Comparison of ENCODE assay signal across 8 mouse cellular contexts in genomic region chr1:190978001-190978400, GRCm38 (mm10). TPM values are rescaled to one million over a fixed set of nuclear protein-coding genes. Genes with fewer than 3 reads are reported as not detected.
A peak's percentile ranks its signal among the peaks of the same experiment; 100 is the strongest.
DNase-seq lines count a peak whose midpoint lies in the region; ATAC-seq and TF ChIP-seq lines count a peak whose summit lies in the region.

No protein-coding gene starts in this region.

- peak overlapping the region; percentile 84 for H3K9ac ChIP-seq in hindbrain, embryonic 15.5 days

- H3K4me2 ChIP-seq in hindbrain, embryonic 15.5 days, result peak overlapping the region; percentile 80
- peak overlapping the region; percentile 80 for H3K4me2 ChIP-seq in myocyte (ENCODE audit: low read depth)

- peak; percentile 24 for TF ChIP-seq POLR2A in myocyte (IDR thresholded peaks at IDR 0.05; ENCODE audit: insufficient read length, low read depth)

- whole genome bisulfite sequencing in hindbrain, embryonic 15.5 days, result 1% methylated on average over 22 of the region's 22 CpGs

- peaks cover 12% of the 10 kb centered on the region for H3K36me3 ChIP-seq in hindbrain, embryonic 15.5 days
- H3K36me3 ChIP-seq in myocyte (ENCODE audit: control insufficient read depth, insufficient read depth), result peaks cover 5% of the 10 kb centered on the region

- ATAC-seq in hindbrain, embryonic 15.5 days (ENCODE audit: low FRiP score, low read depth), result peak; percentile 14

- no peak overlapping the region for H3K27ac ChIP-seq in layer of hippocampus, adult 2 months
- H3K27ac ChIP-seq in hindbrain, embryonic 15.5 days (replicated peaks), result peak overlapping the region; percentile 97

- peak overlapping the region; percentile 74 for H3ac ChIP-seq in myocyte (ENCODE audit: control insufficient read depth, insufficient read length)

- H3K27me3 ChIP-seq in hindbrain, embryonic 15.5 days, result no peaks in the 10 kb centered on the region
- no peaks in the 10 kb centered on the region for H3K27me3 ChIP-seq in myocyte (ENCODE audit: control insufficient read depth, insufficient read depth, insufficient read length)

- DNase-seq in layer of hippocampus, adult 2 months (ENCODE audit: low spot score in 2 of 2), result no peak
- DNase-seq in layer of hippocampus, adult 18-20 months (ENCODE audit: low spot score in 2 of 2), result no peak
- DNase-seq in embryo, embryonic 10.5 days (ENCODE audit: low spot score), result peak; percentile 47
- DNase-seq in layer of hippocampus, postnatal 14 days (ENCODE audit: low spot score in 2 of 2), result no peak
- no peak for DNase-seq in spleen, adult 18-20 months
- DNase-seq in urinary bladder, postnatal 10 days (ENCODE audit: low spot score), result no peak

- H3K4me1 ChIP-seq in hindbrain, embryonic 15.5 days (replicated peaks), result peaks cover 44% of the 10 kb centered on the region

- no peaks in the 10 kb centered on the region for H3K9me3 ChIP-seq in hindbrain, embryonic 15.5 days

- H3K4me3 ChIP-seq in layer of hippocampus, adult 2 months, result peak overlapping the region; percentile 55
- H3K4me3 ChIP-seq in hindbrain, embryonic 15.5 days, result peak overlapping the region; percentile 74
- peak overlapping the region; percentile 64 for H3K4me3 ChIP-seq in myocyte

- peaks cover 17% of the 10 kb centered on the region for H3K79me2 ChIP-seq in myocyte (ENCODE audit: control insufficient read depth, insufficient read depth)

- no peak for TF ChIP-seq CTCF in layer of hippocampus, adult 2 months (conservative IDR thresholded peaks at IDR 0.05)

TF ChIP-seq in myocyte, 11 proteins besides CTCF, POLR2A, EP300 and RAD21:
- TF ChIP-seq E2F4 (IDR thresholded peaks at IDR 0.05; ENCODE audit: insufficient read depth) (no peak), USF1 (IDR thresholded peaks at IDR 0.05; ENCODE audit: low read depth) (no peak), REST (IDR thresholded peaks at IDR 0.05; ENCODE audit: insufficient read depth, insufficient read length) (no peak), CEBPB (IDR thresholded peaks at IDR 0.05; ENCODE audit: insufficient read depth, poor library complexity, severe bottlenecking) (no peak), TCF12 (IDR thresholded peaks at IDR 0.05; ENCODE audit: insufficient read depth, poor library complexity, severe bottlenecking) (no peak), MYOG (IDR thresholded peaks at IDR 0.05; ENCODE audit: control insufficient read depth in 1 of 3, insufficient read depth in 1 of 3, insufficient read length in 2 of 3, low read depth in 2 of 3) (no peak), SRF (IDR thresholded peaks at IDR 0.05; ENCODE audit: control insufficient read depth, insufficient read length, low read depth) (no peak), MYOD1 (IDR thresholded peaks at IDR 0.05; ENCODE audit: control insufficient read depth in 1 of 3, insufficient read length in 2 of 3, low read depth in 2 of 3) (no peak), TCF3 (IDR thresholded peaks at IDR 0.05; ENCODE audit: insufficient read length, low read depth) (no peak), MAX (IDR thresholded peaks at IDR 0.05; ENCODE audit: low read depth) (no peak), POLR2AphosphoS2 (IDR thresholded peaks at IDR 0.05; ENCODE audit: insufficient read length, low read depth) (no peak)

RNA-seq across cellular contexts. Expression of gene Vash2, which starts 1.1 kb away (rescaled TPM):
- total RNA-seq in layer of hippocampus, adult 2 months (2021), result 1 to 10 TPM; 1.6 to 1.7 TPM
- 1 to 10 TPM; 1.4 to 1.5 TPM for total RNA-seq in layer of hippocampus, adult 18-20 months (2021)
- polyA plus RNA-seq in hindbrain, embryonic 15.5 days (2015; fragmentation: Nextera tagmentation; extraction: Ambion mirVana), result 77.3 and 83.6 TPM in 2 replicates
- polyA plus RNA-seq in myocyte (2012; fragmentation: generic; extraction: Trizol), result 20.0 TPM
- total RNA-seq in layer of hippocampus, postnatal 14 days (2021), result 1 to 10 TPM; 6.4 to 7.4 TPM

RNA-seq across cellular contexts. Expression of gene Flvcr1, which starts 48.0 kb away (rescaled TPM):
- 10 to 100 TPM; 16.9 to 18.9 TPM for total RNA-seq in layer of hippocampus, adult 2 months (2021)
- 10 to 100 TPM; 15.3 to 15.8 TPM for total RNA-seq in layer of hippocampus, adult 18-20 months (2021)
- 9.9 and 10.2 TPM in 2 replicates for polyA plus RNA-seq in hindbrain, embryonic 15.5 days (2015; fragmentation: Nextera tagmentation; extraction: Ambion mirVana)
- polyA plus RNA-seq in myocyte (2012; fragmentation: generic; extraction: Trizol), result 2.2 TPM
- 10 to 100 TPM; 18.6 to 21.6 TPM for total RNA-seq in layer of hippocampus, postnatal 14 days (2021)

RNA-seq across cellular contexts. Expression of gene Angel2, which starts 53.1 kb away (rescaled TPM):
- total RNA-seq in layer of hippocampus, adult 2 months (2021), result 10 to 100 TPM; 53.1 to 60.0 TPM
- 10 to 100 TPM; 51.7 to 52.3 TPM for total RNA-seq in layer of hippocampus, adult 18-20 months (2021)
- polyA plus RNA-seq in hindbrain, embryonic 15.5 days (2015; fragmentation: Nextera tagmentation; extraction: Ambion mirVana), result 43.9 and 48.6 TPM in 2 replicates
- 17.7 TPM for polyA plus RNA-seq in myocyte (2012; fragmentation: generic; extraction: Trizol)
- 10 to 100 TPM; 47.4 to 49.0 TPM for total RNA-seq in layer of hippocampus, postnatal 14 days (2021)

RNA-seq across cellular contexts. Expression of gene Spata45, which starts 58.4 kb away (rescaled TPM):
- total RNA-seq in layer of hippocampus, adult 2 months (2021), result not detected
- total RNA-seq in layer of hippocampus, adult 18-20 months (2021), result not detected
- not detected in 2 replicates for polyA plus RNA-seq in hindbrain, embryonic 15.5 days (2015; fragmentation: Nextera tagmentation; extraction: Ambion mirVana)
- polyA plus RNA-seq in myocyte (2012; fragmentation: generic; extraction: Trizol), result not detected
- total RNA-seq in layer of hippocampus, postnatal 14 days (2021), result not detected
